Mouse (Mus musculus) retina, postnatal 7 days (tissue): Measurements from ENCODE around the gene Hyal2.
"Not testable (repeated sequence)": the region's sequence is repeated elsewhere in the genome, so short reads cannot be mapped to it uniquely, and the experiment has no call there.

ENCODE experiments used
- DNase-seq: peaks from one replicate; pipeline ENCODE4 v3.0.0-alpha.2; 2012; ENCODE audit warnings: low read depth, low spot score

Gene Hyal2

GRCm38 (mm10) chr9:107568331-107569261 is 851 bp downstream of the Hyal2 start:
- peak; percentile 77 for DNase-seq

GRCm38 (mm10) chr9:107569270-107569669 is 1.5 kb downstream of the Hyal2 start:
- no peak for DNase-seq

GRCm38 (mm10) chr9:107570016-107570415 is 2.3 kb downstream of the Hyal2 start:
- no peak for DNase-seq

GRCm38 (mm10) chr9:107570845-107571244 is 3.1 kb downstream of the Hyal2 start:
- DNase-seq, result no peak

GRCm38 (mm10) chr9:107571534-107572326 is 4.0 kb downstream of the Hyal2 start:
- DNase-seq, result no peak

- no peak for DNase-seq
Measured at GRCm38 (mm10) chr9:107572327-107572662, 4.5 kb downstream of the Hyal2 start.

GRCm38 (mm10) chr9:107573774-107574173 is 6.0 kb downstream of the Hyal2 start:
- not testable (repeated sequence) for DNase-seq

- no peak for DNase-seq
Measured at GRCm38 (mm10) chr9:107575579-107576356, 8.0 kb downstream of the Hyal2 start.

- DNase-seq, result no peak
Measured at GRCm38 (mm10) chr9:107576357-107577107, 8.8 kb downstream of the Hyal2 start, which contains the start of gene Hyal1. Gene Hyal1, plus strand, starts transcription at chr9:107576927.

GRCm38 (mm10) chr9:107577871-107578270 is 10.1 kb downstream of the Hyal2 start:
- DNase-seq, result no peak

- DNase-seq, result no peak
Measured at GRCm38 (mm10) chr9:107578587-107578986, 10.8 kb downstream of the Hyal2 start, which contains the start of gene Naa80. Gene Naa80, plus strand, starts transcription at chr9:107578887.

- no peak for DNase-seq
Measured at GRCm38 (mm10) chr9:107579023-107579900, 11.5 kb downstream of the Hyal2 start.

- no peak for DNase-seq
Measured at GRCm38 (mm10) chr9:107580501-107581317, 13.0 kb downstream of the Hyal2 start, which contains the start of gene Hyal3. Gene Hyal3, plus strand, starts transcription at chr9:107580818.

- DNase-seq, result no peak
Measured at GRCm38 (mm10) chr9:107581584-107581983, 13.8 kb downstream of the Hyal2 start.

GRCm38 (mm10) chr9:107582509-107583062 is 14.8 kb downstream of the Hyal2 start:
- DNase-seq, result no peak

- no peak for DNase-seq
Measured at GRCm38 (mm10) chr9:107583174-107583573, 15.4 kb downstream of the Hyal2 start.

- DNase-seq, result no peak
Measured at GRCm38 (mm10) chr9:107586504-107586903, 18.8 kb downstream of the Hyal2 start.

GRCm38 (mm10) chr9:107586974-107587832 is 19.5 kb downstream of the Hyal2 start, which contains the start of gene Ifrd2:
Gene Ifrd2, plus strand, starts transcription at chr9:107587642.
- DNase-seq, result peak; percentile 95
